ENCODE assay signal across 23 mouse cellular contexts in the genomic region with DNA sequence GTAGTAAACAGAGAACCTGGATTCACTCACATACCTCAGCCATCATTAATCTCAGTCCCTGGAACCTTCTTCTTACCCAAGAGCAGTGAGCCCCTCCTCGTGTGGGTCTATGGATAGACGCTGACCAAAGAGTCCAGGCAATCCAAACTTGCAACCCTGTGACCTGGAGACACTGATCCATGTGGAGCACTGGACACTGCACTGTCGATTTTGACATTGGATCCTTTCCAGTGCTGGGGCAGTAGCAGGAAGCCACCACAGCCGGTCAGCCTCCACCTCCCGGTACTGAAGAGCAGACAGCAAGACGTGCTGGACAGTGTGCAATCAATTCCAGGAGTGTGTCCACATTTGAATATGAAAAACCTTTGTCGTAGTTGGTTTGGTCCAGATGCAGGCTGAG. TPM values are rescaled to one million over a fixed set of nuclear protein-coding genes. Genes with fewer than 3 reads are reported as not detected.
DNase-seq lines count a peak whose midpoint lies in the region; ATAC-seq and TF ChIP-seq lines count a peak whose summit lies in the region.
"Had no signal": no experiment of that assay in that cellular context is flagged by ENCODE, and none has a peak within 500 bp of the region (broad histone marks: within the 10 kb centered on the region; RNA-seq: fewer than 3 reads in every experiment).

No protein-coding gene starts in this region.

- peaks cover 4% of the 10 kb centered on the region; the same call in 1 of the 2 replicates for H3K79me2 ChIP-seq in liver, adult 2 months (ENCODE audit: control insufficient read depth, insufficient read depth, low read length)

- no peak for ATAC-seq in heart, embryonic 13.5 days (ENCODE audit: extremely low read depth, insufficient number of reproducible peaks, low FRiP score, low TSS enrichment)
- no peak for ATAC-seq in liver, embryonic 11.5 days (replicated peaks; ENCODE audit: low FRiP score)
- ATAC-seq in midbrain, embryonic 11.5 days (ENCODE audit: low FRiP score): no peak
- no peak for ATAC-seq in midbrain, embryonic 14.5 days (ENCODE audit: low FRiP score, low TSS enrichment)
- ATAC-seq: forebrain, embryonic 16.5 days had no signal

- TF ChIP-seq POLR2A in liver, adult 2 months (IDR thresholded peaks at IDR 0.05; ENCODE audit: extremely low read depth, insufficient read depth, low read length): no peak

- no peaks in the 10 kb centered on the region for H3K9me3 ChIP-seq in heart, embryonic 13.5 days
- no peaks in the 10 kb centered on the region for H3K9me3 ChIP-seq in heart, embryonic 10.5 days
- H3K9me3 ChIP-seq in liver, embryonic 11.5 days (ENCODE audit: control insufficient read depth, low read length): no peaks in the 10 kb centered on the region
- H3K9me3 ChIP-seq in midbrain, embryonic 11.5 days (ENCODE audit: control insufficient read depth, low read length): no peaks in the 10 kb centered on the region
- no peaks in the 10 kb centered on the region for H3K9me3 ChIP-seq in midbrain, embryonic 14.5 days (ENCODE audit: control insufficient read depth, low read length)
- H3K9me3 ChIP-seq: embryonic facial prominence, embryonic 13.5 days; forebrain, embryonic 12.5 days; hindbrain, embryonic 12.5 days had no signal

- H3K27ac ChIP-seq in heart, embryonic 13.5 days (replicated peaks): no peak overlapping the region
- no peak overlapping the region for H3K27ac ChIP-seq in heart, embryonic 10.5 days
- H3K27ac ChIP-seq in liver, adult 2 months (replicated peaks; ENCODE audit: insufficient read depth, low read depth, low read length): no peak overlapping the region
- no peak overlapping the region for H3K27ac ChIP-seq in liver, embryonic 11.5 days (ENCODE audit: low read depth, low read length)
- no peak overlapping the region for H3K27ac ChIP-seq in midbrain, embryonic 11.5 days (ENCODE audit: low read depth, low read length)
- H3K27ac ChIP-seq in midbrain, embryonic 14.5 days (replicated peaks; ENCODE audit: low read depth, low read length): no peak overlapping the region
- H3K27ac ChIP-seq: embryonic facial prominence, embryonic 13.5 days; forebrain, embryonic 12.5 days; heart, adult 2 months; hindbrain, embryonic 12.5 days had no signal

- 36% methylated on average over 7 of the region's 7 CpGs for WGBS in heart, embryonic 13.5 days
- WGBS in heart, embryonic 10.5 days: 54% methylated on average over 7 of the region's 7 CpGs
- 13% methylated on average over 7 of the region's 7 CpGs for WGBS in liver, adult 2 months
- 54% methylated on average over 7 of the region's 7 CpGs for WGBS in liver, embryonic 11.5 days
- WGBS in midbrain, embryonic 11.5 days: 64% methylated on average over 7 of the region's 7 CpGs
- 60% methylated on average over 7 of the region's 7 CpGs for WGBS in midbrain, embryonic 14.5 days

- no peak for DNase-seq in heart, embryonic 10.5 days (ENCODE audit: low spot score)
- DNase-seq in liver, adult 2 months (ENCODE audit: extremely low read depth, low read depth, low spot score): peak; percentile 83
- no peak for DNase-seq in liver, embryonic 11.5 days (ENCODE audit: low spot score)
- DNase-seq in midbrain, embryonic 11.5 days (ENCODE audit: low spot score, missing footprints): peak; percentile 61
- no peak for DNase-seq in midbrain, embryonic 14.5 days
- peak; percentile 48 to 59 for DNase-seq in kidney, postnatal 36 days
- DNase-seq in adrenal gland, adult 8-10 months: no peak
- DNase-seq: adrenal gland, postnatal 25 days; cerebellum, adult 18-20 months; cerebellum, adult 9-11 months; cerebellum, postnatal 36 days; gastrocnemius, postnatal 10 days; heart, adult 2 months; heart, postnatal 10 days; heart, postnatal 4 days had no signal

- peaks cover 5% of the 10 kb centered on the region for H3K27me3 ChIP-seq in heart, embryonic 13.5 days (replicated peaks)
- no peaks in the 10 kb centered on the region for H3K27me3 ChIP-seq in heart, embryonic 10.5 days (ENCODE audit: insufficient read depth, poor library complexity, severe bottlenecking)
- no peaks in the 10 kb centered on the region for H3K27me3 ChIP-seq in liver, adult 2 months (ENCODE audit: control insufficient read depth, insufficient read depth, low read length)
- no peaks in the 10 kb centered on the region for H3K27me3 ChIP-seq in liver, embryonic 11.5 days (replicated peaks; ENCODE audit: control insufficient read depth, insufficient read depth, low read length)
- H3K27me3 ChIP-seq in midbrain, embryonic 11.5 days (ENCODE audit: control insufficient read depth, insufficient read depth, low read length): no peaks in the 10 kb centered on the region
- no peaks in the 10 kb centered on the region for H3K27me3 ChIP-seq in midbrain, embryonic 14.5 days (ENCODE audit: control insufficient read depth, insufficient read depth, low read length)
- H3K27me3 ChIP-seq: forebrain, embryonic 12.5 days had no signal

- H3K4me3 ChIP-seq in heart, embryonic 13.5 days: no peak overlapping the region
- no peak overlapping the region for H3K4me3 ChIP-seq in heart, embryonic 10.5 days
- H3K4me3 ChIP-seq in liver, adult 2 months (ENCODE audit: insufficient read depth, low read depth, low read length): no peak overlapping the region
- no peak overlapping the region for H3K4me3 ChIP-seq in liver, embryonic 11.5 days (ENCODE audit: low read depth, low read length)
- H3K4me3 ChIP-seq in midbrain, embryonic 11.5 days (ENCODE audit: low read depth, low read length): no peak overlapping the region
- H3K4me3 ChIP-seq in midbrain, embryonic 14.5 days (replicated peaks; ENCODE audit: low read depth, low read length): no peak overlapping the region
- H3K4me3 ChIP-seq: embryonic facial prominence, embryonic 13.5 days; forebrain, embryonic 12.5 days; heart, adult 2 months; hindbrain, embryonic 12.5 days had no signal

- no peaks in the 10 kb centered on the region for H3K36me3 ChIP-seq in heart, embryonic 13.5 days
- H3K36me3 ChIP-seq in heart, embryonic 10.5 days: no peaks in the 10 kb centered on the region
- no peaks in the 10 kb centered on the region for H3K36me3 ChIP-seq in liver, adult 2 months (ENCODE audit: control insufficient read depth, insufficient read depth, low read length)
- H3K36me3 ChIP-seq in liver, embryonic 11.5 days (ENCODE audit: control insufficient read depth, insufficient read depth, low read length): no peaks in the 10 kb centered on the region
- H3K36me3 ChIP-seq in midbrain, embryonic 11.5 days (ENCODE audit: control insufficient read depth, insufficient read depth, low read length): no peaks in the 10 kb centered on the region
- no peaks in the 10 kb centered on the region for H3K36me3 ChIP-seq in midbrain, embryonic 14.5 days (ENCODE audit: control insufficient read depth, insufficient read depth, low read length)
- H3K36me3 ChIP-seq: embryonic facial prominence, embryonic 13.5 days; forebrain, embryonic 12.5 days; hindbrain, embryonic 12.5 days had no signal

- no peak overlapping the region for H3K9ac ChIP-seq in heart, embryonic 13.5 days
- no peak overlapping the region for H3K9ac ChIP-seq in liver, adult 2 months (ENCODE audit: low read depth, low read length)
- H3K9ac ChIP-seq in liver, embryonic 11.5 days (ENCODE audit: low read depth, low read length): no peak overlapping the region
- H3K9ac ChIP-seq in midbrain, embryonic 11.5 days (ENCODE audit: low read length): no peak overlapping the region
- no peak overlapping the region for H3K9ac ChIP-seq in midbrain, embryonic 14.5 days (replicated peaks; ENCODE audit: low read length)
- H3K9ac ChIP-seq: embryonic facial prominence, embryonic 13.5 days; forebrain, embryonic 12.5 days; hindbrain, embryonic 12.5 days had no signal

- TF ChIP-seq CTCF in liver, adult 2 months (IDR thresholded peaks at IDR 0.05; ENCODE audit: low read depth, low read length): no peak

- H3K4me2 ChIP-seq in heart, embryonic 13.5 days: peak overlapping the region; percentile 21; the same call in 1 of the 2 replicates
- no peak overlapping the region for H3K4me2 ChIP-seq in liver, embryonic 11.5 days
- H3K4me2 ChIP-seq in midbrain, embryonic 11.5 days: no peak overlapping the region
- no peak overlapping the region for H3K4me2 ChIP-seq in midbrain, embryonic 14.5 days (ENCODE audit: low read length)
- H3K4me2 ChIP-seq: embryonic facial prominence, embryonic 13.5 days; forebrain, embryonic 12.5 days; hindbrain, embryonic 12.5 days had no signal

- H3K4me1 ChIP-seq in heart, embryonic 13.5 days: peaks cover 20% of the 10 kb centered on the region
- peaks cover 15% of the 10 kb centered on the region; the same call in 1 of the 2 replicates for H3K4me1 ChIP-seq in heart, embryonic 10.5 days
- H3K4me1 ChIP-seq in liver, adult 2 months (ENCODE audit: control insufficient read depth, insufficient read depth, low read length): peaks cover 21% of the 10 kb centered on the region
- H3K4me1 ChIP-seq in liver, embryonic 11.5 days (replicated peaks; ENCODE audit: control insufficient read depth, insufficient read depth, low read length): 0 out of 2 replicates have a peak, but pooled peaks cover 2% of the 10 kb centered on the region
- no peaks in the 10 kb centered on the region for H3K4me1 ChIP-seq in midbrain, embryonic 11.5 days (ENCODE audit: control insufficient read depth, insufficient read depth, low read length)
- H3K4me1 ChIP-seq in midbrain, embryonic 14.5 days (ENCODE audit: control insufficient read depth, insufficient read depth, low read length): no peaks in the 10 kb centered on the region

RNA-seq across cellular contexts. Expression of a gene that starts 13.3 kb away (rescaled TPM):
- 0.85 and 1.2 TPM in 2 replicates for polyA plus RNA-seq in heart, embryonic 13.5 days (2015; fragmentation: Nextera tagmentation; extraction: Ambion mirVana)
- 1.0 and 2.7 TPM in 2 replicates for polyA plus RNA-seq in heart, embryonic 10.5 days (2016; fragmentation: Nextera tagmentation; extraction: Ambion mirVana)
- 12.8 and 21.8 TPM in 2 replicates for total RNA-seq in liver, adult 2 months (2014; rRNA removed)
- polyA plus RNA-seq in liver, adult 2 months (2012; rRNA removed): 45.9 and 49.8 TPM in 2 replicates
- polyA plus RNA-seq in liver, embryonic 11.5 days (2014; fragmentation: Nextera tagmentation; extraction: Ambion mirVana): 0.90 and 1.3 TPM in 2 replicates
- 0.16 and 0.17 TPM in 2 replicates for polyA plus RNA-seq in midbrain, embryonic 11.5 days (2014; fragmentation: Nextera tagmentation; extraction: Ambion mirVana)
- polyA plus RNA-seq in midbrain, embryonic 14.5 days (2014; fragmentation: Nextera tagmentation; extraction: Ambion mirVana): not detected in 2 replicates
- total RNA-seq in adrenal gland, adult 8-10 months (2022): under 1 TPM in 3 of 4 experiments, not detected in 1; 0.26 to 0.70 (median 0.67) TPM
- total RNA-seq: gastrocnemius, postnatal 10 days; MEL had no signal
- polyA plus RNA-seq: C2C12; forebrain, embryonic 12.5 days; forebrain, embryonic 16.5 days; frontal cortex, adult 2 months had no signal

Comparison
In these comparisons a context has a peak if more than half of its experiments do, and no peak if none do; other contexts are left out.
1. DNase-seq: peak in liver, adult 2 months (single experiment), midbrain, embryonic 11.5 days (single experiment) and kidney, postnatal 36 days (2 of 2); none in heart, embryonic 10.5 days (single experiment), liver, embryonic 11.5 days (single experiment), midbrain, embryonic 14.5 days (single experiment) and adrenal gland, adult 8-10 months (single experiment).
2. RNA of a gene that starts 13.3 kb away (polyA plus RNA-seq): 45.9 to 49.8 TPM in liver, adult 2 months; 1.0 to 2.7 TPM in heart, embryonic 10.5 days, 0.85 to 1.2 TPM in heart, embryonic 13.5 days, 0.90 to 1.3 TPM in liver, embryonic 11.5 days, 0.16 to 0.17 TPM in midbrain, embryonic 11.5 days and not detected in midbrain, embryonic 14.5 days; every median in the first group is over 10 times any median in the second.